Mouse (Mus musculus): ENCODE data around the gene Vmn1r88. TPM values are rescaled to one million over a fixed set of nuclear protein-coding genes. Genes with fewer than 3 reads are reported as not detected.
"Not testable (repeated sequence)": the region's sequence is repeated elsewhere in the genome, so short reads cannot be mapped to it uniquely, and the experiment has no call there.

Vmn1r88 gene
- polyA plus RNA-seq (2015; fragmentation: Nextera tagmentation; extraction: Ambion mirVana): 0.01 TPM in 1 of 2 replicates, not detected in the other

- H3K9ac ChIP-seq (ENCODE audit: low read length): no peak within 1 kb of the TSS
- no peaks in the 10 kb centered on the region for H3K27me3 ChIP-seq (ENCODE audit: control insufficient read depth, insufficient read depth, low read length)
- ATAC-seq (replicated peaks; ENCODE audit: extremely low read depth, insufficient read depth, low FRiP score): no peak
- H3K27ac ChIP-seq (ENCODE audit: low read length): no peak within 1 kb of the TSS
- H3K36me3 ChIP-seq (ENCODE audit: control insufficient read depth, insufficient read depth): no peaks in the 10 kb centered on the region
- H3K4me3 ChIP-seq (ENCODE audit: low read length): no peak within 1 kb of the TSS
- H3K9me3 ChIP-seq (replicated peaks; ENCODE audit: control insufficient read depth, low read length): no peaks in the 10 kb centered on the region
- H3K4me1 ChIP-seq (ENCODE audit: control insufficient read depth, insufficient read depth, low read length): no peaks in the 10 kb centered on the region
- no peak within 1 kb of the TSS for H3K4me2 ChIP-seq (ENCODE audit: low read depth, low read length)
Observed at GRCm38 (mm10) chr7:13159268-13159667, at the start of gene Vmn1r88. Gene Vmn1r88, plus strand, starts transcription at chr7:13159568.

GRCm38 (mm10) chr7:13119817-13120216 is 39.6 kb upstream of the Vmn1r88 start, which contains the start of gene Vmn1r86:
Gene Vmn1r86, minus strand, starts transcription at chr7:13119917.
- Histone ChIP-seq H3K36me3 (ENCODE audit: control insufficient read depth, insufficient read depth) (no peaks in the 10 kb centered on the region), H3K4me1 (ENCODE audit: control insufficient read depth, insufficient read depth, low read length) (no peaks in the 10 kb centered on the region), H3K27me3 (ENCODE audit: control insufficient read depth, insufficient read depth, low read length) (no peaks in the 10 kb centered on the region), H3K9ac (ENCODE audit: low read length) (no peak within 1 kb of the TSS), H3K9me3 (replicated peaks; ENCODE audit: control insufficient read depth, low read length) (no peaks in the 10 kb centered on the region), H3K4me2 (ENCODE audit: low read depth, low read length) (no peak within 1 kb of the TSS), H3K4me3 (ENCODE audit: low read length) (no peak within 1 kb of the TSS), H3K27ac (ENCODE audit: low read length) (no peak within 1 kb of the TSS)
- ATAC-seq (replicated peaks; ENCODE audit: extremely low read depth, insufficient read depth, low FRiP score): no peak

GRCm38 (mm10) chr7:13123554-13124153 is 35.7 kb upstream of the Vmn1r88 start:
- peak overlapping the region; percentile 24; the same call in 1 of the 2 replicates for H3K4me3 ChIP-seq (ENCODE audit: low read length)
- ATAC-seq (replicated peaks; ENCODE audit: extremely low read depth, insufficient read depth, low FRiP score): peak; percentile 80
- H3K36me3 ChIP-seq (ENCODE audit: control insufficient read depth, insufficient read depth); H3K27me3 ChIP-seq (ENCODE audit: control insufficient read depth, insufficient read depth, low read length); H3K9me3 ChIP-seq (replicated peaks; ENCODE audit: control insufficient read depth, low read length); H3K27ac ChIP-seq (ENCODE audit: low read length); H3K9ac ChIP-seq (ENCODE audit: low read length); H3K4me1 ChIP-seq (ENCODE audit: control insufficient read depth, insufficient read depth, low read length): not testable (repeated sequence)
- peak overlapping the region; percentile 44 for H3K4me2 ChIP-seq (ENCODE audit: low read depth, low read length)
- 2% methylated on average over 13 of the region's 34 CpGs for WGBS

GRCm38 (mm10) chr7:13131856-13132255 is 27.5 kb upstream of the Vmn1r88 start:
- Histone ChIP-seq H3K27ac (ENCODE audit: low read length) (no peak overlapping the region), H3K4me1 (ENCODE audit: control insufficient read depth, insufficient read depth, low read length) (no peaks in the 10 kb centered on the region), H3K9ac (ENCODE audit: low read length) (no peak overlapping the region), H3K4me3 (ENCODE audit: low read length) (no peak overlapping the region), H3K9me3 (replicated peaks; ENCODE audit: control insufficient read depth, low read length) (no peaks in the 10 kb centered on the region), H3K27me3 (ENCODE audit: control insufficient read depth, insufficient read depth, low read length) (no peaks in the 10 kb centered on the region), H3K36me3 (ENCODE audit: control insufficient read depth, insufficient read depth) (no peaks in the 10 kb centered on the region), H3K4me2 (ENCODE audit: low read depth, low read length) (no peak overlapping the region)
- ATAC-seq (replicated peaks; ENCODE audit: extremely low read depth, insufficient read depth, low FRiP score): no peak
- 83% methylated on average over 2 of the region's 2 CpGs for WGBS

- no peak overlapping the region for H3K9ac ChIP-seq (ENCODE audit: low read length)
- ATAC-seq (replicated peaks; ENCODE audit: extremely low read depth, insufficient read depth, low FRiP score): no peak
- H3K27me3 ChIP-seq (ENCODE audit: control insufficient read depth, insufficient read depth, low read length): no peaks in the 10 kb centered on the region
- H3K4me3 ChIP-seq (ENCODE audit: low read length): no peak overlapping the region
- no peaks in the 10 kb centered on the region for H3K9me3 ChIP-seq (replicated peaks; ENCODE audit: control insufficient read depth, low read length)
- H3K4me1 ChIP-seq (ENCODE audit: control insufficient read depth, insufficient read depth, low read length): no peaks in the 10 kb centered on the region
- H3K4me2 ChIP-seq (ENCODE audit: low read depth, low read length): no peak overlapping the region
- H3K27ac ChIP-seq (ENCODE audit: low read length): no peak overlapping the region
- no peaks in the 10 kb centered on the region for H3K36me3 ChIP-seq (ENCODE audit: control insufficient read depth, insufficient read depth)
Observed at GRCm38 (mm10) chr7:13137340-13137739, 22.0 kb upstream of the Vmn1r88 start.

- Histone ChIP-seq H3K36me3 (ENCODE audit: control insufficient read depth, insufficient read depth) (no peaks in the 10 kb centered on the region), H3K27ac (ENCODE audit: low read length) (no peak within 1 kb of the TSS), H3K4me3 (ENCODE audit: low read length) (no peak within 1 kb of the TSS), H3K27me3 (ENCODE audit: control insufficient read depth, insufficient read depth, low read length) (no peaks in the 10 kb centered on the region), H3K9ac (ENCODE audit: low read length) (no peak within 1 kb of the TSS), H3K4me1 (ENCODE audit: control insufficient read depth, insufficient read depth, low read length) (no peaks in the 10 kb centered on the region), H3K4me2 (ENCODE audit: low read depth, low read length) (no peak within 1 kb of the TSS), H3K9me3 (replicated peaks; ENCODE audit: control insufficient read depth, low read length) (no peaks in the 10 kb centered on the region)
- WGBS: 53% methylated on average over 1 of the region's 1 CpGs
- no peak for ATAC-seq (replicated peaks; ENCODE audit: extremely low read depth, insufficient read depth, low FRiP score)
Observed at GRCm38 (mm10) chr7:13140057-13140456, 19.3 kb upstream of the Vmn1r88 start, which contains the start of gene Vmn1r87. Gene Vmn1r87, minus strand, starts transcription at chr7:13140157.

- Histone ChIP-seq H3K4me1 (ENCODE audit: control insufficient read depth, insufficient read depth, low read length) (no peaks in the 10 kb centered on the region), H3K36me3 (ENCODE audit: control insufficient read depth, insufficient read depth) (no peaks in the 10 kb centered on the region)
- ATAC-seq (replicated peaks; ENCODE audit: extremely low read depth, insufficient read depth, low FRiP score): no peak
Observed at GRCm38 (mm10) chr7:13212720-13213119, 53.4 kb downstream of the Vmn1r88 start, which contains the start of gene Vmn1r89. Gene Vmn1r89, plus strand, starts transcription at chr7:13213020.

More at GRCm38 (mm10) chr7:13212720-13213119, 53.4 kb downstream of the Vmn1r88 start, which contains the start of gene Vmn1r89:
- Histone ChIP-seq H3K4me2 (ENCODE audit: low read depth, low read length) (no peak within 1 kb of the TSS), H3K27me3 (ENCODE audit: control insufficient read depth, insufficient read depth, low read length) (no peaks in the 10 kb centered on the region), H3K9me3 (replicated peaks; ENCODE audit: control insufficient read depth, low read length) (no peaks in the 10 kb centered on the region), H3K27ac (ENCODE audit: low read length) (no peak within 1 kb of the TSS), H3K4me3 (ENCODE audit: low read length) (no peak within 1 kb of the TSS), H3K9ac (ENCODE audit: low read length) (no peak within 1 kb of the TSS)

Other genes with a start within 250 kb of the Vmn1r88 start
- 521 and 529 TPM in 2 replicates for gene Rps5, start 237.3 kb upstream of the Vmn1r88 start, polyA plus RNA-seq (2015; fragmentation: Nextera tagmentation; extraction: Ambion mirVana)
- gene Rnf225, start 232.2 kb upstream of the Vmn1r88 start, polyA plus RNA-seq (2015; fragmentation: Nextera tagmentation; extraction: Ambion mirVana): 0.47 and 0.74 TPM in 2 replicates
- gene Zfp324, start 193.7 kb upstream of the Vmn1r88 start, polyA plus RNA-seq (2015; fragmentation: Nextera tagmentation; extraction: Ambion mirVana): 6.5 and 6.7 TPM in 2 replicates
- 6.5 and 7.0 TPM in 2 replicates for gene Zfp446, start 181.7 kb upstream of the Vmn1r88 start, polyA plus RNA-seq (2015; fragmentation: Nextera tagmentation; extraction: Ambion mirVana)
- not detected in 2 replicates for gene Slc27a5, start 161.4 kb upstream of the Vmn1r88 start, polyA plus RNA-seq (2015; fragmentation: Nextera tagmentation; extraction: Ambion mirVana)
- 123 and 143 TPM in 2 replicates for gene Trim28, start 160.5 kb upstream of the Vmn1r88 start, polyA plus RNA-seq (2015; fragmentation: Nextera tagmentation; extraction: Ambion mirVana)
- 17.4 and 20.4 TPM in 2 replicates for gene Zbtb45, start 149.5 kb upstream of the Vmn1r88 start, polyA plus RNA-seq (2015; fragmentation: Nextera tagmentation; extraction: Ambion mirVana)
- gene Chmp2a, start 124.8 kb upstream of the Vmn1r88 start, polyA plus RNA-seq (2015; fragmentation: Nextera tagmentation; extraction: Ambion mirVana): 146 TPM in 2 replicates
- 49.0 and 94.2 TPM in 2 replicates for gene Ube2m, start 121.3 kb upstream of the Vmn1r88 start, polyA plus RNA-seq (2015; fragmentation: Nextera tagmentation; extraction: Ambion mirVana)
- gene Mzf1, start 104.8 kb upstream of the Vmn1r88 start, polyA plus RNA-seq (2015; fragmentation: Nextera tagmentation; extraction: Ambion mirVana): 1.7 and 2.1 TPM in 2 replicates
- not detected in 2 replicates for gene Vmn1r85, start 64.4 kb upstream of the Vmn1r88 start, polyA plus RNA-seq (2015; fragmentation: Nextera tagmentation; extraction: Ambion mirVana)
- not detected in 2 replicates for gene Vmn1r86, start 39.7 kb upstream of the Vmn1r88 start, polyA plus RNA-seq (2015; fragmentation: Nextera tagmentation; extraction: Ambion mirVana)
- gene Vmn1r87, start 19.4 kb upstream of the Vmn1r88 start, polyA plus RNA-seq (2015; fragmentation: Nextera tagmentation; extraction: Ambion mirVana): not detected in 2 replicates
- not detected in 2 replicates for gene Vmn1r89, start 53.5 kb downstream of the Vmn1r88 start, polyA plus RNA-seq (2015; fragmentation: Nextera tagmentation; extraction: Ambion mirVana)
- gene Lig1, start 117.7 kb downstream of the Vmn1r88 start, polyA plus RNA-seq (2015; fragmentation: Nextera tagmentation; extraction: Ambion mirVana): 52.0 and 58.2 TPM in 2 replicates
- 6.8 and 7.8 TPM in 2 replicates for gene Zswim9, start 119.2 kb downstream of the Vmn1r88 start, polyA plus RNA-seq (2015; fragmentation: Nextera tagmentation; extraction: Ambion mirVana)
- gene Pla2g4c, start 165.1 kb downstream of the Vmn1r88 start, polyA plus RNA-seq (2015; fragmentation: Nextera tagmentation; extraction: Ambion mirVana): 0.39 and 0.67 TPM in 2 replicates
- gene Cabp5, start 238.6 kb downstream of the Vmn1r88 start, polyA plus RNA-seq (2015; fragmentation: Nextera tagmentation; extraction: Ambion mirVana): not detected in 2 replicates